Mouse (Mus musculus) ES-E14 (cell line): Measurements from ENCODE around the gene Hspb6.

ENCODE experiments used
- CHD2 ChIP-seq: IDR thresholded peaks from 2 replicates; pipeline ENCODE4 v1.6.1; 2014; ENCODE audit warnings: mild to moderate bottlenecking, low read depth, low read length, inconsistent platforms
- HCFC1 ChIP-seq: IDR thresholded peaks from 2 replicates; pipeline ENCODE4 v1.6.1; 2012; ENCODE audit warnings: low read length, inconsistent platforms, borderline replicate concordance; ENCODE audit not compliant: insufficient read depth
- ZC3H11A ChIP-seq: IDR thresholded peaks from 2 replicates; pipeline ENCODE4 v1.6.1; 2012; ENCODE audit warnings: low read depth, mild to moderate bottlenecking, inconsistent platforms, low read length, borderline replicate concordance
- ZNF384 ChIP-seq: IDR thresholded peaks from 2 replicates; pipeline ENCODE4 v1.6.1; 2012; ENCODE audit warnings: low read depth, low read length, inconsistent platforms

GRCm38 (mm10) chr7:30550603-30551002 lies 1.4 kb upstream of the Hspb6 start:
- no peak for TF ChIP-seq CHD2
- TF ChIP-seq ZNF384 = no peak
- no peak for TF ChIP-seq ZC3H11A
- no peak for TF ChIP-seq HCFC1
